Mouse (Mus musculus): ENCODE results near the gene Atf7. TPM values are rescaled to one million over a fixed set of nuclear protein-coding genes. Genes with fewer than 3 reads are reported as not detected.
"Not testable (repeated sequence)": the region's sequence is repeated elsewhere in the genome, so short reads cannot be mapped to it uniquely, and the experiment has no call there.

Atf7 gene
- total and polyA plus RNA-seq, 2 experiments from 2014 or later = 13.5 to 15.0 TPM

DNA sequence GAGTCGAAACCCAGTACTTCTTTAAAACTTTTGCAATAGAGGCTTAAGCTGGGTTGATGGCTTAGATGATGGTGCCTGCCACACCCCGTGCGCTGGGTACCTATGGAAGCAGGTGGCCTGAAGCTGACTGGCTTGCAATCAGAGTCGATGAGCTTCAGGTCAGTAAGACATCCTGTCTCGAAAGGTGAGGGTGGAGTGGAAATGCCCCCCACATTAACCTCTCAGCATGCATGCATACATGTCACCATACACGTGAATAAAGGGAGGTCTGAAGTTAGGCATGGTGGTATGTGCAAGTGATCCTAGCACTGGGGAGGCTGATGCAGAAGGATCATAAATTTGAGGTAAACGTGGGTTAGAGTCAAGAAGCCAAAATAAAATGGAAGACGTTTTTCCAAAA, 44.3 kb upstream of the Atf7 start:
- WGBS = 86% methylated on average over 8 of the region's 8 CpGs
- no peak for TF ChIP-seq CTCF (IDR thresholded peaks at IDR 0.05; ENCODE audit: low read depth)
- H3K9ac ChIP-seq (replicated peaks; ENCODE audit: low read length) = no peak overlapping the region

DNA sequence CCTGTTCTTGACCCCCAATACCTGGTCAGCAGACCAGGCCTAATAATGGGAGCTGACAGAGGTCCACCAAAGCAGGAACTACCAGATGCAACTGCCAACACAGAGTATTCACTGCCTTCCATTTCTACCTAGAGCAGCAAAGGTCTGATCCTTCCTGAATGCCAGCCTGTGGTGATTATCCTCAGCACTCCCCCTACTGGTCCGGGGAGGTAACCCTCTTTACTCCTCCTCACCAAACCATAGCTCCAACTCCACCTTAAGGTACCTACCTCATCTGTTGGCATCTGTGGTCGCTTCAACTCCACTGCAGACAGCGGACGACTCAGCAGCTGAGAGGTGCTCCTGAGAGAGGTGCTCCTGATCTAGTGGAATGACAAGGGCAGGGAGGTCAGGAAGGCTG, 40.2 kb upstream of the Atf7 start:
- peaks cover 37% of the 10 kb centered on the region for H3K36me3 ChIP-seq (ENCODE audit: insufficient read depth, low read length)

More for the DNA sequence above, 44.3 kb upstream of the Atf7 start:
- ATAC-seq (no peak), DNase-seq (ENCODE audit: low spot score) (no peak)
- H3K27me3 ChIP-seq (ENCODE audit: insufficient read depth, low read length) = no peaks in the 10 kb centered on the region
- no peak overlapping the region; the same call in 1 of the 2 replicates for H3K4me3 ChIP-seq (ENCODE audit: low read length)
- H3K4me2 ChIP-seq (ENCODE audit: low read depth, low read length) = peak overlapping the region; percentile 83
- H3K9me3 ChIP-seq (ENCODE audit: low read length) = no peaks in the 10 kb centered on the region
- peaks cover 14% of the 10 kb centered on the region for H3K36me3 ChIP-seq (ENCODE audit: insufficient read depth, low read length)
- H3K27ac ChIP-seq = 0 out of 2 replicates have a peak overlapping the region, but pooled peaks have one; percentile 95
- peaks cover 19% of the 10 kb centered on the region for H3K4me1 ChIP-seq (ENCODE audit: insufficient read depth, low read length)

DNA sequence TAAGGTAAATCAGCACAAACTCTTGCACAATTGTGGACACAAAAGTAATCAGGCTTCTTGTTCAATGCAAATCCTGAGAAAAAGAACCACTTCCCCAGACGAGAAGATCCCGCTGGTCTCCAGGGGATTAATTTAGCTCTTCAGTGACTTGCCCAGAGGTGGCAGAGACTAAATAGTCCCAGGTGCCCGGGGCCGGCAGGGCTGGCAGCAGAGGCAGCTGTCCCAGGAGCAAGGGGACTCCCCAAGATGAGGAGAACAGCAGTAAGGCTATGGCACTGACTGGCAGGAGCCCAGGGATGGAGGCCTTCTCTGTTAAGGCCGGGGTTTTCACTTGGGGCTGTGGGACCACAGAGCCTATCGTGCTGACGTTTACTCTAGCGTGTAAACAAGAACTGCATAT, 38.6 kb upstream of the Atf7 start:
- Histone ChIP-seq H3K9ac (replicated peaks; ENCODE audit: low read length) (no peak overlapping the region), H3K4me1 (ENCODE audit: insufficient read depth, low read length) (no peaks in the 10 kb centered on the region), H3K4me2 (ENCODE audit: low read depth, low read length) (no peak overlapping the region), H3K4me3 (ENCODE audit: low read length) (no peak overlapping the region), H3K36me3 (ENCODE audit: insufficient read depth, low read length) (peaks cover 37% of the 10 kb centered on the region), H3K27me3 (ENCODE audit: insufficient read depth, low read length) (no peaks in the 10 kb centered on the region), H3K27ac (no peak overlapping the region), H3K9me3 (ENCODE audit: low read length) (no peaks in the 10 kb centered on the region)
- WGBS = 85% methylated on average over 8 of the region's 8 CpGs
- no peak for TF ChIP-seq CTCF (IDR thresholded peaks at IDR 0.05; ENCODE audit: low read depth)
- DNase-seq (ENCODE audit: low spot score) = no peak
- no peak for ATAC-seq

More for the DNA sequence above, 40.2 kb upstream of the Atf7 start:
- ATAC-seq = no peak
- 53% methylated on average over 4 of the region's 4 CpGs for WGBS
- peak; percentile 51 for DNase-seq (ENCODE audit: low spot score)
- H3K4me2 ChIP-seq (ENCODE audit: low read depth, low read length) = no peak overlapping the region
- H3K27me3 ChIP-seq (ENCODE audit: insufficient read depth, low read length) = no peaks in the 10 kb centered on the region
- no peaks in the 10 kb centered on the region for H3K9me3 ChIP-seq (ENCODE audit: low read length)
- TF ChIP-seq CTCF (IDR thresholded peaks at IDR 0.05; ENCODE audit: low read depth) = peak; percentile 79
- no peak overlapping the region for H3K27ac ChIP-seq
- no peak overlapping the region for H3K4me3 ChIP-seq (ENCODE audit: low read length)
- no peak overlapping the region for H3K9ac ChIP-seq (replicated peaks; ENCODE audit: low read length)
- H3K4me1 ChIP-seq (ENCODE audit: insufficient read depth, low read length) = peaks cover 7% of the 10 kb centered on the region; the same call in 1 of the 2 replicates

DNA sequence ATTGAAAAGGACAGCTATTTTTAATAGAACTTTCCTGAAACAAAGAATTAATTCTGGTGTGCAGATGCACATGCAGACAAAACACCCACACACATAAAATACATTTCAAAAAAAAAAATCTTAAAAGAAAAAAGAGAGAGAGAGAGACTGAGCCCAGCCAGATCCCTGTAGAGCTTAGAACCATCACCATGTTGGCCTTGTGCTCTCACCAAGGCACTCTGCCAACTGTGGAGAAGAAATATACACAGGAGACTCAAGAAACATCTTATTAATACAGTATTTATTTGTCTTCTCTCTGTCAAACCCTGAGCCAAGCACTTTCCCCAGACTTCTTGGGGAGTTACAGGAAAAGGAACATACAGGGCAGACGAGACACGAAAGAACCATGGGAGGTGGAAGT, 37.3 kb upstream of the Atf7 start:
- ATAC-seq = not testable (repeated sequence)
- no CpG with 5 or more reads among the region's 2 CpGs for WGBS
- H3K36me3 ChIP-seq (ENCODE audit: insufficient read depth, low read length) = peaks cover 37% of the 10 kb centered on the region

DNA sequence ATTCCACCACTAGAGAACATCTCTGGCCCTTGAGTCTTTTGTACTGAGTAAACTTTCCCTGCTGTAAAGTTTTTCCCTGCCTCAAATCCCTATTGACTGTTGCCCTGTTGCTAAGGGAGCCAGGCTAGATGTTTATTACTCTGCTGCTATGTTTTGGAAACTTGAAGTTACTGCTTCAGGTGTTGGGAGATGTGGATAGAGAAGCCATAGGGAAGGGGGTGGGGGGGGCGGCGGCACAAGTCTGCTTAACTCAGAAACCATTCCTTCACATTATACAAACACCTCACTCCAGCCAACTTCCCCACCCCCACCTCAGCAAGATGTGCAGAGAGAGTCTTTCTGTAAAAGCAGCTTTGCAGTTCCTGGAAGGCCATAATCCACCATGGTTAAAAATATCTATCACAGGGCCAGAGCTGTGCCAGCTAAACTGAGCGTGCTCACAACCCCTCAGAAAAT, 32.7 kb upstream of the Atf7 start:
- Histone ChIP-seq H3K4me1 (ENCODE audit: insufficient read depth, low read length) (0 out of 2 replicates have a peak, but pooled peaks cover 3% of the 10 kb centered on the region), H3K36me3 (ENCODE audit: insufficient read depth, low read length) (peaks cover 10% of the 10 kb centered on the region), H3K4me3 (ENCODE audit: low read length) (no peak overlapping the region), H3K9ac (replicated peaks; ENCODE audit: low read length) (no peak overlapping the region), H3K27ac (peak overlapping the region; percentile 65; the same call in 1 of the 2 replicates), H3K4me2 (ENCODE audit: low read depth, low read length) (no peak overlapping the region), H3K9me3 (ENCODE audit: low read length) (no peaks in the 10 kb centered on the region), H3K27me3 (ENCODE audit: insufficient read depth, low read length) (no peaks in the 10 kb centered on the region)
- WGBS = 63% methylated on average over 3 of the region's 3 CpGs
- no peak for TF ChIP-seq CTCF (IDR thresholded peaks at IDR 0.05; ENCODE audit: low read depth)
- ATAC-seq (no peak), DNase-seq (ENCODE audit: low spot score) (no peak)

More for the DNA sequence above, 37.3 kb upstream of the Atf7 start:
- H3K27me3 ChIP-seq (ENCODE audit: insufficient read depth, low read length); H3K9me3 ChIP-seq (ENCODE audit: low read length); H3K4me2 ChIP-seq (ENCODE audit: low read depth, low read length); DNase-seq (ENCODE audit: low spot score); H3K27ac ChIP-seq; H3K4me3 ChIP-seq (ENCODE audit: low read length); H3K4me1 ChIP-seq (ENCODE audit: insufficient read depth, low read length); H3K9ac ChIP-seq (replicated peaks; ENCODE audit: low read length): not testable (repeated sequence)

DNA sequence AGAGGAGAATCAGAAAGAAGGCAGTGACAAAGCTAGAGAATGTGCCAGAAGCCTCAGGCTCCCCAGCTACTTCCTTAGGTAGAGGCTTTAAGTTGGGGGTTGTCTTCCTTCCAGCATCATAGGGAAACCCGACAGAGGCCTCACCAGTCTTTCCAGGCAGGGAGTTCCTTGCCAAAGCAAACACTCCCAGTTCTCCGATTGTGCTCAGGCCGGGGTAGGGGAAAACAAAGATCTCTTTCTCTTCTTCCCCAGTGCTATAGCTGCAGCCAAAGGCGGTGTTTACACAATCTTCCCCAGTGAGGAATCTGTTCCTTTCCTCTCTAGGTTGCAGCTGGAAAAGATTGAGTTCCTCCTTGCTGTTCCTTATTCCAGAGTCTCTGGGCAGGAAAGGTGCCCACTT, 31.4 kb upstream of the Atf7 start:
- peak; percentile 50 for DNase-seq (ENCODE audit: low spot score)
- 14% methylated on average over 4 of the region's 4 CpGs for WGBS

DNA sequence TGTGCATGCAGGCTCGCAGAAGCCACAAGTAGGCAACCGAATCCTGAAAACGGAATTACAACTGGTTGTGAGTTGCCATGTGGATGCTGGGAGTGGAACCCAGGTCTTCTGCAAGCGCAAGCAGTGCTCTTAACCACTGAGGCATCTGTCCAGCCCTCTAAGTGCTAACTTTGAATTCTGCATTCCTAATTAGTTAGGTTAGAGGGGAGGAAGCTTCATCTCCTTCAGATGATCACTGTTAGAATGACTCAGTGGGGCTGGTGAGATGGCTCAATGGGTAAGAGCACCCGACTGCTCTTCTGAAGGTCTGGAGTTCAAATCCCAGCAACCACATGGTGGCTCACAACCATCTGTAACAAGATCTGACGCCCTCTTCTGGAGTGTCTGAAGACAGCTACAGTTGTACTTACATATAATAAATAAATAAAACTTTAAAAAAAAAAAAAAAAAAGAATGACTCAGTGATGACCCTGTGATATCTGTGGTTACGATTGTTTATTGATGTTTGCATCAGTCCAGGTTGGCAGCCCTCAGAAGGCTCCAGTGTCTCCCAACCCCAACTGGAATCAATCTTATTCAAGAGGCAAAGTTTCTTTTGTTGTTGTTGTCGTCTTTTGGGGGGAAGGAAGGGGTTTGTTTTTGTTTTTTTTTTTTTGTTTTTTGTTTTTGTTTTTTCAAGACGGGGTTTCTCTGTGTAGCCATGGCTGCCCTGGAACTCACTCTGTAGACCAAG, 26.8 kb upstream of the Atf7 start:
- not testable (repeated sequence) for ATAC-seq; H3K36me3 ChIP-seq (ENCODE audit: insufficient read depth, low read length); H3K4me2 ChIP-seq (ENCODE audit: low read depth, low read length); DNase-seq (ENCODE audit: low spot score); H3K4me3 ChIP-seq (ENCODE audit: low read length); H3K9me3 ChIP-seq (ENCODE audit: low read length); H3K4me1 ChIP-seq (ENCODE audit: insufficient read depth, low read length); H3K9ac ChIP-seq (replicated peaks; ENCODE audit: low read length); H3K27ac ChIP-seq; H3K27me3 ChIP-seq (ENCODE audit: insufficient read depth, low read length)
- WGBS = 87% methylated on average over 8 of the region's 9 CpGs

More for the DNA sequence above, 31.4 kb upstream of the Atf7 start:
- Histone ChIP-seq H3K4me3 (ENCODE audit: low read length) (no peak overlapping the region), H3K4me2 (ENCODE audit: low read depth, low read length) (no peak overlapping the region), H3K36me3 (ENCODE audit: insufficient read depth, low read length) (peaks cover 2% of the 10 kb centered on the region; the same call in 1 of the 2 replicates), H3K9ac (replicated peaks; ENCODE audit: low read length) (no peak overlapping the region), H3K27ac (peak overlapping the region; percentile 65), H3K27me3 (ENCODE audit: insufficient read depth, low read length) (no peaks in the 10 kb centered on the region), H3K4me1 (ENCODE audit: insufficient read depth, low read length) (0 out of 2 replicates have a peak, but pooled peaks cover 3% of the 10 kb centered on the region), H3K9me3 (ENCODE audit: low read length) (no peaks in the 10 kb centered on the region)
- TF ChIP-seq CTCF (IDR thresholded peaks at IDR 0.05; ENCODE audit: low read depth) = no peak
- ATAC-seq = peak; percentile 51; the same call in 1 of the 2 replicates
